Mouse (Mus musculus): ENCODE measurements around the gene Naa30. TPM values are rescaled to one million over a fixed set of nuclear protein-coding genes. Genes with fewer than 3 reads are reported as not detected.
"Not testable (repeated sequence)": the region's sequence is repeated elsewhere in the genome, so short reads cannot be mapped to it uniquely, and the experiment has no call there.

Naa30 gene
- polyA plus RNA-seq, 1 experiment from 2014 or later, result 20.3 TPM

DNA sequence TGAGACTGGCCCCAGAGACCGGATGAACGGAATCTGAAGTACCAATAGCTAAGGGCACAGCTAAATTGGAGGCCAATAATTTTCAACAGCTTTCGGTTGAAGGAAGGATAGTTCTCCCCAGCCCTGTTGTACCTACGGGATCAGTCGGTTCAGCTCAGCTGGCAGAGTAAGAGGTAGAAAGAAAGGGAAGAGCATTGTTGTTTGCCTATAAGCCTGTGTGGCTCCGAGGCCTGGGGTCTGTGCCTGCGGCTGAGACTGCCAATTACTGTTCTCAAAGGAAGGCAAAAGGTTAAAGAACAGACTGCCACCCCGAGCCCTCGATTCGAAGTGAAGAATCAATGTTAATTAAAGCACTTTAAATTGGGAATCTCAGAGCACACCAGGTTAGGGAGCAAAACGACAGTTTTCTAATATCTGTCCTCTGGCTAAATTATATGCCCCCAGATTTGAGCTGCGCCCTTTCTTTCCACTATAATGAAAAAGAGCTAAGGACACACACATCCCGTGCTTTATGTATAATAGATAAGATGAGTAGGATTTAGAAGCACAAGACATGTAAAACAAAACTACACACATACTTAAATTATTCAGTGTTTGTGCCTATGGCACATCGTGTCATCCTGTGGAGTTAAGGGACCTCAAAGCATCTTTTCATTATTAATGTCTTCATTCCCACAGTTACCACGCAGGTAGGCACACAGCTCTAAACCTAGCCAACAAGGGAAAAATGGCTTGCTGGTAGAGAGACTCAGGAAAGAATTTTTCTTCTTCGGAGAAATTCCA is 13.7 kb upstream of the Naa30 start:
- 68% methylated on average over 16 of the region's 16 CpGs for WGBS
- Histone ChIP-seq H3K36me3 (replicated peaks; ENCODE audit: control insufficient read depth, insufficient read depth) (no peaks in the 10 kb centered on the region), H3K4me3 (replicated peaks; ENCODE audit: low read length) (no peak overlapping the region), H3K27me3 (ENCODE audit: control insufficient read depth, insufficient read depth, low read length) (no peaks in the 10 kb centered on the region), H3K9ac (no peak overlapping the region), H3K4me1 (replicated peaks; ENCODE audit: control insufficient read depth, insufficient read depth, low read length) (no peaks in the 10 kb centered on the region), H3K27ac (no peak overlapping the region), H3K4me2 (replicated peaks) (no peak overlapping the region), H3K9me3 (ENCODE audit: control insufficient read depth, low read length) (no peaks in the 10 kb centered on the region)
- ATAC-seq (ENCODE audit: low FRiP score) (no peak), DNase-seq (ENCODE audit: low spot score) (no peak)

- 25% methylated on average over 8 of the region's 8 CpGs for WGBS
- Histone ChIP-seq H3K4me3 (replicated peaks; ENCODE audit: low read length) (peak overlapping the region; percentile 91), H3K9me3 (ENCODE audit: control insufficient read depth, low read length) (no peaks in the 10 kb centered on the region), H3K36me3 (replicated peaks; ENCODE audit: control insufficient read depth, insufficient read depth) (peaks cover 9% of the 10 kb centered on the region; the same call in 1 of the 2 replicates), H3K4me1 (replicated peaks; ENCODE audit: control insufficient read depth, insufficient read depth, low read length) (peaks cover 32% of the 10 kb centered on the region), H3K4me2 (replicated peaks) (peak overlapping the region; percentile 82), H3K9ac (peak overlapping the region; percentile 95), H3K27me3 (ENCODE audit: control insufficient read depth, insufficient read depth, low read length) (no peaks in the 10 kb centered on the region), H3K27ac (no peak overlapping the region; the same call in 1 of the 2 replicates)
- DNase-seq (ENCODE audit: low spot score), result no peak
- ATAC-seq (ENCODE audit: low FRiP score), result peak; percentile 9; the same call in 1 of the 2 replicates
These were observed 740 bp upstream of the Naa30 start for GRCm38 (mm10) chr14:49171286-49171685.

- Histone ChIP-seq H3K36me3 (replicated peaks; ENCODE audit: control insufficient read depth, insufficient read depth) (peaks cover 9% of the 10 kb centered on the region; the same call in 1 of the 2 replicates), H3K27me3 (ENCODE audit: control insufficient read depth, insufficient read depth, low read length) (no peaks in the 10 kb centered on the region), H3K4me3 (replicated peaks; ENCODE audit: low read length) (peak overlapping the region; percentile 91), H3K4me1 (replicated peaks; ENCODE audit: control insufficient read depth, insufficient read depth, low read length) (peaks cover 36% of the 10 kb centered on the region), H3K9ac (peak overlapping the region; percentile 95), H3K27ac (peak overlapping the region; percentile 87), H3K4me2 (replicated peaks) (peak overlapping the region; percentile 82), H3K9me3 (ENCODE audit: control insufficient read depth, low read length) (no peaks in the 10 kb centered on the region)
- DNase-seq (ENCODE audit: low spot score) (peak; percentile 30), ATAC-seq (ENCODE audit: low FRiP score) (peak; percentile 84)
- under 1% methylated on average over 40 of the region's 46 CpGs for whole genome bisulfite sequencing
These were observed 559 bp downstream of the Naa30 start for GRCm38 (mm10) chr14:49172582-49172988.

DNA sequence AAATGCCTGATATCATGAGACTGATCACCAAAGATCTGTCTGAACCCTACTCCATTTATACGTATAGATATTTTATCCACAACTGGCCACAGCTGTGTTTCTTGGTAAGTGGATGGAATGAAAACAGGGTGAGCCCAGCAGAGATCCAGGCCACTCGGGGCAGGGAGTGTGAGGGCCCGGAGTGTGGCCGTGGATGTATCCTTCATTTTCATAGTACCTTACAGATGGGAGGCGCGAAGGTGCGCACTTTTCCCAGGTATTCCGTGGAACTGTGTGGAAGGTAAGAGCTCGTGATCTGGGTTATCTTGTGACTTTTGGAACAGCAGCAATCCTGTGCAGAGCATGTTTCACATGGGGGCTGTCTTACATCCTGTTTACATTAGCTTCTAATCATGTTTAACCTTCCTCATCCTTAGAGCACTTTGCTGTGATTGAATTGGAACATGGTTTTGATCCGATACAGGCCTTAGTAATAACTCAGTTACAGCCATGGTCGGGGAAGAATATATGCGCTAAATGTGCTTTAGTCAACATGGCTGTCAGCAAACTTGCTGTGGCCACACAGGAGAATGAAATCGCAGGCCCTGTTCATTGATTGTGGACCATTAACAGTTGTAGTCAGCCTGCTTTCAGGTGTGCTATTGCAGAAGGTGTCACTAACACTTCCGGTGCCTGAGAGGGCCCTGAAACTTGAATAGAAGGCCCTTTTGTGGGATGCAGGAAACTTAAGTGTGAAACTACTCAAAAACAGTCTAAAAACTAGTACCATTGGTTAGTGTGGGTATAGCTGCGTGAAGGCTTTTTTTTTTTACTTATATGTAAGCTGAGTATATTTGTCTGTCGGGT is 1.5 kb downstream of the Naa30 start:
- H3K27ac ChIP-seq, result peak overlapping the region; percentile 87

DNA sequence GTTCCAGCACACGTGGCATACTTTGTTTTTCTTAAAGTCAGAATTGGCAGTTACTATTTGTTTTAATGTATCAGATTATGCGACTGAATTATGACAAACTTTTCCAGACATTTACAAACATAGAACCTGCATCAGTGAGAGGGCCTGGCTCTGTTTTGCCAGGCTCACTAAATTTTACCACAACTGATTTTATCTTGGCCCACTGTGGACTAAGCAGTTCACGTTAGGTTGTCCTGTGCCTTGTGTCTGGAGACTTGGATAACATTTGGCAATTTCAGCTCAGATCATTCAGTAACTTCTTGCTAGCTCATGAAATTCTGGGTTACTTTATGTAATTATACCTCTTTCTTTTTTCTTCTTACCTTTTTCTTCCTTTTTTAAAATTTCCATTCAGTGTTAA is 7.7 kb downstream of the Naa30 start:
- Histone ChIP-seq H3K27ac (no peak overlapping the region), H3K36me3 (replicated peaks; ENCODE audit: control insufficient read depth, insufficient read depth) (peaks cover 41% of the 10 kb centered on the region), H3K4me3 (replicated peaks; ENCODE audit: low read length) (no peak overlapping the region), H3K4me2 (replicated peaks) (no peak overlapping the region), H3K27me3 (ENCODE audit: control insufficient read depth, insufficient read depth, low read length) (no peaks in the 10 kb centered on the region), H3K9ac (no peak overlapping the region), H3K9me3 (ENCODE audit: control insufficient read depth, low read length) (no peaks in the 10 kb centered on the region), H3K4me1 (replicated peaks; ENCODE audit: control insufficient read depth, insufficient read depth, low read length) (peaks cover 15% of the 10 kb centered on the region)
- no peak for DNase-seq (ENCODE audit: low spot score)
- WGBS, result 93% methylated on average over 3 of the region's 3 CpGs
- no peak for ATAC-seq (ENCODE audit: low FRiP score)

More for the DNA sequence above, 1.5 kb downstream of the Naa30 start:
- DNase-seq (ENCODE audit: low spot score), result no peak
- H3K4me2 ChIP-seq (replicated peaks), result peak overlapping the region; percentile 82
- peak overlapping the region; percentile 91 for H3K4me3 ChIP-seq (replicated peaks; ENCODE audit: low read length)
- ATAC-seq (ENCODE audit: low FRiP score), result peak; percentile 1; the same call in 1 of the 2 replicates
- peaks cover 36% of the 10 kb centered on the region for H3K4me1 ChIP-seq (replicated peaks; ENCODE audit: control insufficient read depth, insufficient read depth, low read length)
- whole genome bisulfite sequencing, result 61% methylated on average over 16 of the region's 16 CpGs
- H3K9ac ChIP-seq, result peak overlapping the region; percentile 95
- H3K36me3 ChIP-seq (replicated peaks; ENCODE audit: control insufficient read depth, insufficient read depth), result peaks cover 13% of the 10 kb centered on the region
- no peaks in the 10 kb centered on the region for H3K9me3 ChIP-seq (ENCODE audit: control insufficient read depth, low read length)
- H3K27me3 ChIP-seq (ENCODE audit: control insufficient read depth, insufficient read depth, low read length), result no peaks in the 10 kb centered on the region

DNA sequence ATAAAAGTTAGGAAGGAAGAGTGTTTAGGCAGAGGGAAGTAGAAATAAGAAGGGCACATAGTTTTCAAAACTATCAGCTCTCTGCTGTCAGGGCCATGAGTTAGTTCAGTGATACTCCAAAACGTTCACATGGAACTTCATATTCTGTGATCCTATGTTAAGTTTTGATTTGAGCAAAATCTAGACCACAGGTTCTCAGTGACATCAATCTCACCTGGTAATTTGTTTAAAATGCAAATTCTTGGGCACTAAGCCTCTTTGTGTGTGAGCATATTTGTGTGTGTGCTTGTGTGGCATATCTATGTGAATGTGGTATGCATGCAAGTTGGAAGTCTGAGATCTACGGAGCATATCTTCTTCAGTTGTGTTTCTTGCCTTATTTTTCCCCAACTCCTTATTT is 14.2 kb downstream of the Naa30 start:
- H3K27me3 ChIP-seq (ENCODE audit: control insufficient read depth, insufficient read depth, low read length), result no peaks in the 10 kb centered on the region
- no peaks in the 10 kb centered on the region for H3K9me3 ChIP-seq (ENCODE audit: control insufficient read depth, low read length)
- H3K9ac ChIP-seq, result no peak overlapping the region
- H3K4me2 ChIP-seq (replicated peaks), result no peak overlapping the region
- 95% methylated on average over 2 of the region's 2 CpGs for WGBS
- peaks cover 83% of the 10 kb centered on the region for H3K36me3 ChIP-seq (replicated peaks; ENCODE audit: control insufficient read depth, insufficient read depth)
- no peak overlapping the region for H3K27ac ChIP-seq
- no peaks in the 10 kb centered on the region for H3K4me1 ChIP-seq (replicated peaks; ENCODE audit: control insufficient read depth, insufficient read depth, low read length)
- DNase-seq (ENCODE audit: low spot score) (no peak), ATAC-seq (ENCODE audit: low FRiP score) (no peak)
- H3K4me3 ChIP-seq (replicated peaks; ENCODE audit: low read length), result no peak overlapping the region

GRCm38 (mm10) chr14:49197031-49197527 is 25.1 kb downstream of the Naa30 start:
- H3K4me1 ChIP-seq (replicated peaks; ENCODE audit: control insufficient read depth, insufficient read depth, low read length), result no peaks in the 10 kb centered on the region
- ATAC-seq (ENCODE audit: low FRiP score) (no peak), DNase-seq (ENCODE audit: low spot score) (no peak)
- no peaks in the 10 kb centered on the region for H3K9me3 ChIP-seq (ENCODE audit: control insufficient read depth, low read length)
- no peaks in the 10 kb centered on the region for H3K27me3 ChIP-seq (ENCODE audit: control insufficient read depth, insufficient read depth, low read length)
- no peak overlapping the region for H3K4me2 ChIP-seq (replicated peaks)
- H3K9ac ChIP-seq, result no peak overlapping the region
- H3K36me3 ChIP-seq (replicated peaks; ENCODE audit: control insufficient read depth, insufficient read depth), result no peaks in the 10 kb centered on the region
- 96% methylated on average over 2 of the region's 2 CpGs for WGBS
- H3K4me3 ChIP-seq (replicated peaks; ENCODE audit: low read length), result no peak overlapping the region
- no peak overlapping the region for H3K27ac ChIP-seq

DNA sequence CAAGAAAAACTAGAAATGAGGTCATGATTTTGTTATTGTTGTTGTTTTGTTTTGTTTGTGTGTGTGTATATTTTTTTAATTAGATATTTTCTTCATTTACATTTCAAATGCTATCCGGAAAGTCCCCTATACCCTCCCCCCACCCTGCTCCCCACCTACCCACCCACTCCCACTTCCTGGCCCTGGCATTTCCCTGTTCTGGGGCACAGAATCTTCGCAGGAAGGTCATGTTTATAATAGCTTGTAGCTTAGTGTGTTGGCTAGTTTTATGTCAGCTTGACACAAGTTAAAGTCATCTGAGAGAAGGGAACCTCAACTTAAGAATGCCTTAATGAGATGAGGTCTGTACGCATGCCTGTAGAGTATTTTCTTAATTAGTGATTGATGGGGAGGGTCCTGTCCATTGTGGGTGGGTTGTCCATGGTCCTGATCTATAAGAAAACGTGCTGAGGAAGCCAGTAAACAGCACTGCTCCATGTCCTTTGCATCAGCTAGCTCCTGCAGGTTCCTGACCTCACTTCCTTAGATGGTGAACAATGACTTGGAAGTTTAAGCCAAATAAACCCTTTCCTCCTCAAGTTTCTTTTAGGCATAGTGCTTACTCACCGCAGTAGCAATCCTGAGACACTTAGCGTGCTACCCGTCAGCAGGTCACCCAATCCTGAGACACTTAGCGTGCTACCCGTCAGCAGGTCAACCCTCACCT is 29.2 kb downstream of the Naa30 start:
- WGBS, result 81% methylated on average over 9 of the region's 9 CpGs
- DNase-seq (ENCODE audit: low spot score) (no peak), ATAC-seq (ENCODE audit: low FRiP score) (no peak)
- Histone ChIP-seq H3K9ac (no peak overlapping the region), H3K4me1 (replicated peaks; ENCODE audit: control insufficient read depth, insufficient read depth, low read length) (no peaks in the 10 kb centered on the region), H3K27me3 (ENCODE audit: control insufficient read depth, insufficient read depth, low read length) (no peaks in the 10 kb centered on the region), H3K36me3 (replicated peaks; ENCODE audit: control insufficient read depth, insufficient read depth) (no peaks in the 10 kb centered on the region), H3K27ac (no peak overlapping the region), H3K9me3 (ENCODE audit: control insufficient read depth, low read length) (no peaks in the 10 kb centered on the region), H3K4me3 (replicated peaks; ENCODE audit: low read length) (no peak overlapping the region), H3K4me2 (replicated peaks) (no peak overlapping the region)

DNA sequence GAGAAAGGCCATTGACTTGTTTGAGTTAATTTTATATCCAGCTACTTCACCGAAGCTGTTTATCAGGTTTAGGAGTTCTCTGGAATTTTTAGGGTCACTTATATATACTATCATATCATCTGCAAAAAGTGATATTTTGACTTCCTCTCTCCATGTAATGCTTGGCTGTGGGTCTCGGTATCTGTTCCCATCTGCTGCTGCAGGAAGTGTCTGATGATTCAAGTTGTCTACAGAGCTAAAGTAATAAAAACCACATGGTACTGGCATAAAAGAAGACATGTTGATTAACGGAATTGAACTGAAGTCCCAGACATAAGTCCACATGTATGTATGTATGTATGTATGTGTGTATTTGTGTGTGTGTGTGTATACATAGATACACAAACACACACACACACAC is 38.2 kb downstream of the Naa30 start:
- H3K9me3 ChIP-seq (ENCODE audit: control insufficient read depth, low read length); H3K36me3 ChIP-seq (replicated peaks; ENCODE audit: control insufficient read depth, insufficient read depth); H3K9ac ChIP-seq; DNase-seq (ENCODE audit: low spot score); H3K4me1 ChIP-seq (replicated peaks; ENCODE audit: control insufficient read depth, insufficient read depth, low read length); ATAC-seq (ENCODE audit: low FRiP score); H3K27me3 ChIP-seq (ENCODE audit: control insufficient read depth, insufficient read depth, low read length); H3K4me2 ChIP-seq (replicated peaks); H3K27ac ChIP-seq; H3K4me3 ChIP-seq (replicated peaks; ENCODE audit: low read length): not testable (repeated sequence)
- 88% methylated on average over 3 of the region's 3 CpGs for WGBS
